Mouse (Mus musculus): ENCODE results near the gene Nudt7. TPM values are rescaled to one million over a fixed set of nuclear protein-coding genes. Genes with fewer than 3 reads are reported as not detected.

Gene Nudt7
- polyA plus RNA-seq, 1 experiment from 2014 or later: 15.9 TPM

DNA sequence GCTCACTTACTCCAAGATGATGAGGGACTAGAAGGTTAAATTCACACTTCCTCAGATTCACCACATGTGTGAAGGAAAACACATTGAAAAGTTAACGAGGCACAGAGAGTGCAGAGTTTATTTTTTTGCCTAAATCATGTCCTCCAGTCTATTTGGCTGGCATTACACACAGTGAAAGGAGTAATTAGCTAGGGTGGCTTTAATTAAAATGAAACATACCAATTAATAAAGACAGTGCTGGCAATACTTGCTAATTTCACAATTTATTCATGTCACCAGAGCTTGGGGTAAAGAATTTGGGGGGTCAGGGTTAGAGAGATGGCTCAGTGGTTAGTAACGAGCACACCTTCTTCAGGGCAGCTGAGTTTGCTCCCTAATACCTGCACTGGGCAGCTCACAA is 25.2 kb downstream of the Nudt7 start:
- 64% methylated on average over 2 of the region's 2 CpGs for WGBS
- Histone ChIP-seq H3K4me2 (no peak overlapping the region), H3K4me3 (replicated peaks) (no peak overlapping the region), H3K27me3 (replicated peaks) (no peaks in the 10 kb centered on the region), H3K9ac (no peak overlapping the region), H3K27ac (no peak overlapping the region), H3K9me3 (no peaks in the 10 kb centered on the region), H3K4me1 (no peaks in the 10 kb centered on the region), H3K36me3 (no peaks in the 10 kb centered on the region)
- ATAC-seq (ENCODE audit: insufficient read depth, low FRiP score, low read depth): no peak

DNA sequence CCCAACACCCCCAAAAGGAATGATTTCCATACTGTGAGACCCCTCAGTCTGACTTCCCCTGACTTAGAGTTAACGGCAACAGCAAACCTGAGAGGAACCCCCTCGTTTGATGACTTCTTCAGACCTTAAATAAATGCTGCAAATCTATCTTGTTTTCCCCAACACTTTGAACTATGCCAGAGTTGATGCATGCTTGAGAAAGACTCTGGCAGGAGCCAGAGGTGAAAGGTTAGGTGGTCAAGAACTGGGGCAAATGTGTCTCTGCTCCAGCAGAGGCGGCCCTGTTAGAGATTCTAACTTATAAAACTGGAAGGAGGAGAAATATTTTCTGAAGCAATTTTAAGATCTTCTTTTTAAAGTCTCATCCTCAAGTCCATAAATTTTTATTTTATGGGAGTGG is 26.3 kb downstream of the Nudt7 start:
- 62% methylated on average over 3 of the region's 3 CpGs for WGBS
- no peaks in the 10 kb centered on the region for H3K27me3 ChIP-seq (replicated peaks)
- no peaks in the 10 kb centered on the region for H3K36me3 ChIP-seq

DNA sequence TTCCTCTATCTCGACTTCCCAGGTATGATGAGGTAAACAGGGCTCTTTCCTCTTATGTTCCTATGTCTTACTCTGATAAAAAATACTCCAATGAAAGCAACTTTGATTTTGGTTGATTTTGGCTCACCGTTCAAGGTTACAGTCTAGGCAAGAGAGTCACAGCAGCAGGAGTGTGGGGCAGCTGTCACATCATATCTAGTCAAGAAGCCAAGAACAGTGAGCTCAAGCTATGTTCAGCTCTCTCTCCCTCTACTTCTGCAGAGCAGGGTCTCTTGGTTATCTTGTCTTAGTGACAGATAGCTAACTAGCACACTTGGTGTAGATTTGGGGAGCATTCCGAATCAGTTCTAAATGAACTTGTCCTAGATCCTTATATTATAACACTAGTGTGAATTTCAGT is 30.5 kb downstream of the Nudt7 start:
- Histone ChIP-seq H3K36me3 (no peaks in the 10 kb centered on the region), H3K9me3 (no peaks in the 10 kb centered on the region), H3K9ac (no peak overlapping the region), H3K4me1 (no peaks in the 10 kb centered on the region), H3K4me2 (no peak overlapping the region), H3K27ac (no peak overlapping the region), H3K27me3 (replicated peaks) (no peaks in the 10 kb centered on the region), H3K4me3 (replicated peaks) (no peak overlapping the region)
- WGBS: 85% methylated on average over 3 of the region's 3 CpGs
- ATAC-seq (ENCODE audit: insufficient read depth, low FRiP score, low read depth): no peak

More for the DNA sequence above, 26.3 kb downstream of the Nudt7 start:
- no peak overlapping the region for H3K27ac ChIP-seq
- no peak overlapping the region for H3K4me3 ChIP-seq (replicated peaks)
- ATAC-seq (ENCODE audit: insufficient read depth, low FRiP score, low read depth): no peak
- H3K4me2 ChIP-seq: no peak overlapping the region
- no peaks in the 10 kb centered on the region for H3K4me1 ChIP-seq
- no peak overlapping the region for H3K9ac ChIP-seq
- no peaks in the 10 kb centered on the region for H3K9me3 ChIP-seq

DNA sequence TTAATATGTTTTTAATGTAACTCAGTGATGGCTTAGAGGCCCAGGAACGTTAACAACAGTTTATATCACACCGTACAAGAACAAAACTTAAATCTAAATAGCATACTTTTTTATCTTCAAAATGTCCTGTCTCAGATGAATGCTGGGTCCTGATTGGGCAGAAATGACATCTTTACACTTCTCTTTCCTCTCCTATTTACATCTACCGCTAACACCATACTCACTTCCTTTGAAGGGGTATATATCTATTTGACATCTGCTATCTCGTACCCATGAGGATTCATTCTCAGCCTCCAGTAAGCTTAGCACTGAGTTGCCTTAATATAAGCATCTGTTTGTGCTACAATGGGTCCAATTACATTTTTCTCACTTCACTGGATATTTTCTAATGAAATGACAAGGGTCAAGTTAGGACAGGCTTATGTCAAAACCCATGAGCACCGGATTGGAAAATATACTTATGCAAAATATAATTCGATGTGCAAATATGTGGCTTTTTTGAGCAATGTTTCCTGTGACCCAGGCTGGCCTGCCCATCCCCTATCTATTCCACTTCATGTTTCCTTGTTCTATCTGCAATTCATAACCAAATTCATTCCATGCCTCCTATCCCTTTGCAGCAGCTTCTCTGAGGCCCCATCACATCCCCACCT is 31.2 kb downstream of the Nudt7 start:
- Histone ChIP-seq H3K27ac (no peak overlapping the region), H3K9ac (no peak overlapping the region), H3K27me3 (replicated peaks) (no peaks in the 10 kb centered on the region), H3K36me3 (no peaks in the 10 kb centered on the region), H3K4me1 (no peaks in the 10 kb centered on the region), H3K9me3 (no peaks in the 10 kb centered on the region), H3K4me3 (replicated peaks) (no peak overlapping the region), H3K4me2 (no peak overlapping the region)
- ATAC-seq (ENCODE audit: insufficient read depth, low FRiP score, low read depth): no peak
- WGBS: 68% methylated on average over 6 of the region's 6 CpGs

DNA sequence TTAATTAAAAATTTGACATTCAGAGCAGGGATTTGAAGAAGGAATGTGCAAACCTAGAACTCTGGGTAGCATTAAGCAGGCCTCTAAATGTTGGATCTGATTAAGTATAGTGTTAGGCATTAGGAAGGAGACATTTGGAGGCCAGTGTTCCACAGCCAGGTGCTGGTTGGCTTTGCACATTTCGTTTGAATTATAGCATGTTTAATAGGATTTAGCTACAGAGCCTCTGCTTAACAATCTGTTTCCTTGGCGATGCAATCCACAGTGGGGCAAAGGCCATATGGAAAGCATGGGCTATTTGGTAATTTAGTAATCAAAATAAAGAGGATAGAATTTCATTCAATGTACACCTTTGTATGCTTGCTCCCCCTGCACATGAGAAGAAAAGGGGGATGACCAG is 32.4 kb downstream of the Nudt7 start:
- Histone ChIP-seq H3K4me1 (no peaks in the 10 kb centered on the region), H3K27ac (no peak overlapping the region), H3K4me2 (no peak overlapping the region), H3K27me3 (replicated peaks) (no peaks in the 10 kb centered on the region), H3K9me3 (no peaks in the 10 kb centered on the region), H3K36me3 (no peaks in the 10 kb centered on the region), H3K4me3 (replicated peaks) (no peak overlapping the region), H3K9ac (no peak overlapping the region)
- WGBS: 59% methylated on average over 2 of the region's 2 CpGs
- no peak for ATAC-seq (ENCODE audit: insufficient read depth, low FRiP score, low read depth)

DNA sequence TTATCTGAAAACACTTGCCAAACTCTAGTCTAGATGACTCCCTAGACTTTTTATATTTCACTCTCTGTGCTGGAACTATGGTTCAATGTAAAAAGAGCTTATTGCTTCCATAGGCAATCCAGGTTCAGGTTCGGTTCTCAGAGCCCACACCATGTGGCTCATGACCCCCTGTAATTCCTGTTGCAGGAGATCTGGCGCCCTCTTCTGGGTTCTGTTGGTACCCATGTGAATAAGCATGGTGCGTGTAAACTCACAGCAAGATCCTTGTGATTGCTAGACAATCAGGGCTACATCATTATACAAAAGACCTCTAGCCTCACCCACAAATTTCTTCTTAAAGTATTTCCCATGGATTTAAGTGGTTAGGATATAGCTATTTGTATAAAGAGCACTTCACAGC is 43.4 kb downstream of the Nudt7 start:
- Histone ChIP-seq H3K4me3 (replicated peaks) (no peak overlapping the region), H3K4me2 (no peak overlapping the region), H3K4me1 (no peaks in the 10 kb centered on the region), H3K27me3 (replicated peaks) (no peaks in the 10 kb centered on the region), H3K27ac (no peak overlapping the region), H3K9ac (no peak overlapping the region), H3K9me3 (no peaks in the 10 kb centered on the region), H3K36me3 (no peaks in the 10 kb centered on the region)
- 68% methylated on average over 3 of the region's 3 CpGs for WGBS
- no peak for ATAC-seq (ENCODE audit: insufficient read depth, low FRiP score, low read depth)

DNA sequence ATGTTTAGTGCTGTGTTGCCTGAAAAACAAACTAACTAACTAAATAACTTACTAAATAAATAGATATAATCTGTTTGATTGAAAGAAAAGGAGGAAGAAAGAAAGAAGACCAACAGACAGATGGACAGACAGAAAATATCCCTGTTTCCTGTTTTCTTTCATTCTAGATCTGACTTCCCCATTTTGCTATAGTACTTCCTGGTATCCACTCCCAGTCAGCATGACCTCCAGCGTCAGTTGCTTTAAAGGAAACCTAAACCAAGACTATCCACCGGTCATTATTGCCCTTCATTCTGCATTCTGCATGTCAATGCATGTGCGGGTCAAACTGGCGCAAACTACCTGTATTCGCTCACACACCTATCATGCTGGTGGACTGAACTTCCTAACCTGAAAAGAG is 60.0 kb downstream of the Nudt7 start:
- Histone ChIP-seq H3K9ac (no peak overlapping the region), H3K9me3 (no peaks in the 10 kb centered on the region), H3K4me1 (no peaks in the 10 kb centered on the region), H3K36me3 (no peaks in the 10 kb centered on the region), H3K4me2 (no peak overlapping the region), H3K27ac (no peak overlapping the region), H3K27me3 (replicated peaks) (no peaks in the 10 kb centered on the region), H3K4me3 (replicated peaks) (no peak overlapping the region)
- WGBS: 85% methylated on average over 5 of the region's 5 CpGs
- no peak for ATAC-seq (ENCODE audit: insufficient read depth, low FRiP score, low read depth)

DNA sequence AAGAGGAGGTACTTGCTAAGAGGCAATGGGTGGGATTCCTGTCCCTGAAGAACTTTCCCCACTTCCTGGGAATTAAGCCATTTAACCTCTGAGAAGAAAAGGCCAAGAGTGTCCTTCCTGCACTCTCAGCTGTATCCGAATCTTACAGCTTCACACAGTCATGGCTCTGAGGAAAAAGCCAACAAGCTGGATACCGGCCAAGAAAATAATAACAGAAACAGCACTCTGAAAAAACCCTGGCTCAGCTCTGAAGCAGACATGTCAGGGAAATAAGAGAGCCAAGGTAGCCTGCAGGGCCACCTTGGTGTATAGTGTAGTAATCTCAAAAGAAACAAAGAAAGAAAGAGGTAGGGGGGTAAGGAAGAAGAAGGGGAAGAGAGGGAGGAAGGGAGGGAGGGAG is 65.6 kb downstream of the Nudt7 start:
- Histone ChIP-seq H3K4me2 (no peak overlapping the region), H3K9ac (no peak overlapping the region), H3K4me1 (no peaks in the 10 kb centered on the region), H3K4me3 (replicated peaks) (no peak overlapping the region), H3K36me3 (no peaks in the 10 kb centered on the region), H3K27me3 (replicated peaks) (peaks cover 13% of the 10 kb centered on the region; the same call in 1 of the 2 replicates), H3K9me3 (no peaks in the 10 kb centered on the region), H3K27ac (no peak overlapping the region)
- 40% methylated on average over 2 of the region's 2 CpGs for WGBS
- ATAC-seq (ENCODE audit: insufficient read depth, low FRiP score, low read depth): no peak

Other genes starting within 250 kb of the Nudt7 start
- 3.2 and 3.5 TPM in 2 replicates for gene Vat1l, start 72.1 kb downstream of the Nudt7 start, polyA plus RNA-seq (2015; fragmentation: Nextera tagmentation; extraction: Ambion mirVana)

Data from stomach, embryonic 15.5 days (tissue).